Mouse (Mus musculus) adrenal gland, adult 8-10 months (tissue): ENCODE data around the gene Ugdh. TPM values are rescaled to one million over a fixed set of nuclear protein-coding genes. Genes with fewer than 3 reads are reported as not detected.

Source experiments
- DNase-seq: peaks from one replicate; pipeline ENCODE4 v3.0.0; 2022
- total RNA-seq, 4 experiments: library from RNA; stranded (reverse); gene quantifications; 2 replicates each; pipeline ENCODE4 v1.2.4; 2022

Ugdh gene
- total RNA-seq, 4 experiments from 2014 or later = 68.1 to 84.6 (median 74.7) TPM

- no peak for DNase-seq
Observed at GRCm38 (mm10) chr5:65428321-65428720, 7.4 kb downstream of the Ugdh start.

GRCm38 (mm10) chr5:65425251-65425650 is 10.5 kb downstream of the Ugdh start:
- DNase-seq = no peak

- DNase-seq = no peak
Observed at GRCm38 (mm10) chr5:65424215-65424614, 11.5 kb downstream of the Ugdh start.

- no peak for DNase-seq
Observed at GRCm38 (mm10) chr5:65422803-65423202, 12.9 kb downstream of the Ugdh start.

GRCm38 (mm10) chr5:65420822-65421221 is 14.9 kb downstream of the Ugdh start:
- DNase-seq = no peak

- DNase-seq = no peak
Observed at GRCm38 (mm10) chr5:65419136-65419535, 16.6 kb downstream of the Ugdh start.

GRCm38 (mm10) chr5:65415653-65416458 is 19.9 kb downstream of the Ugdh start:
- no peak for DNase-seq

- DNase-seq = no peak
Observed at GRCm38 (mm10) chr5:65407989-65408388, 27.8 kb downstream of the Ugdh start.

- DNase-seq = peak; percentile 76
Observed at GRCm38 (mm10) chr5:65401251-65401994, 34.3 kb downstream of the Ugdh start.

GRCm38 (mm10) chr5:65394425-65394824 is 41.3 kb downstream of the Ugdh start:
- no peak for DNase-seq

GRCm38 (mm10) chr5:65391753-65392152 is 44.0 kb downstream of the Ugdh start:
- no peak for DNase-seq

- peak; percentile 97 for DNase-seq
Observed at GRCm38 (mm10) chr5:65390648-65391644, 44.8 kb downstream of the Ugdh start, which contains the start of the genes Rpl9 and Lias. Gene Rpl9, minus strand, starts transcription at chr5:65391444. Gene Lias, plus strand, starts transcription at chr5:65391497.

GRCm38 (mm10) chr5:65387008-65387867 is 48.5 kb downstream of the Ugdh start:
- DNase-seq = no peak

- no peak for DNase-seq
Observed at GRCm38 (mm10) chr5:65385704-65386103, 50.0 kb downstream of the Ugdh start.

GRCm38 (mm10) chr5:65374746-65375145 is 61.0 kb downstream of the Ugdh start:
- DNase-seq = no peak

GRCm38 (mm10) chr5:65371551-65371950 is 64.2 kb downstream of the Ugdh start:
- DNase-seq = no peak

- DNase-seq = no peak
Observed at GRCm38 (mm10) chr5:65367837-65368236, 67.9 kb downstream of the Ugdh start.
